Mouse (Mus musculus): Measurements from ENCODE around the gene Mmp15.

- TF ChIP-seq HCFC1 (IDR thresholded peaks at IDR 0.05; ENCODE audit: borderline replicate concordance, insufficient read depth, low read length) (no peak), ZC3H11A (IDR thresholded peaks at IDR 0.05; ENCODE audit: borderline replicate concordance, low read depth, low read length) (no peak), CHD2 (IDR thresholded peaks at IDR 0.05; ENCODE audit: low read depth, low read length) (no peak), ZNF384 (IDR thresholded peaks at IDR 0.05; ENCODE audit: low read depth, low read length) (no peak), MAFK (IDR thresholded peaks at IDR 0.05; ENCODE audit: insufficient read depth, low read depth, low read length) (no peak)
Observed at GRCm38 (mm10) chr8:95386037-95386436, 34.0 kb downstream of the Mmp15 start.
